Comparison of ENCODE assay signal across 13 mouse cellular contexts in genomic region chrX:12958873-12959272, GRCm38 (mm10).
"Had no signal": no experiment of that assay in that cellular context is flagged by ENCODE, and none has a peak within 500 bp of the region (broad histone marks: within the 10 kb centered on the region; RNA-seq: fewer than 3 reads in every experiment).

No protein-coding gene starts in this region.

- H3K4me3 ChIP-seq: intestine, embryonic 15.5 days; limb, embryonic 15.5 days; liver, embryonic 15.5 days; lung, embryonic 15.5 days; midbrain, embryonic 10.5 days; neural tube, embryonic 13.5 days had no signal

- H3K4me2 ChIP-seq: intestine, embryonic 15.5 days; limb, embryonic 15.5 days; liver, embryonic 15.5 days; lung, embryonic 15.5 days; neural tube, embryonic 13.5 days had no signal

- H3K9ac ChIP-seq: intestine, embryonic 15.5 days; limb, embryonic 15.5 days; liver, embryonic 15.5 days; lung, embryonic 15.5 days; neural tube, embryonic 13.5 days had no signal

- H3K27ac ChIP-seq: intestine, embryonic 15.5 days; limb, embryonic 15.5 days; liver, embryonic 15.5 days; lung, embryonic 15.5 days; midbrain, embryonic 10.5 days; neural tube, embryonic 13.5 days had no signal

- H3K4me1 ChIP-seq: intestine, embryonic 15.5 days; limb, embryonic 15.5 days; liver, embryonic 15.5 days; lung, embryonic 15.5 days; midbrain, embryonic 10.5 days; neural tube, embryonic 13.5 days had no signal

- H3K9me3 ChIP-seq: intestine, embryonic 15.5 days; limb, embryonic 15.5 days; liver, embryonic 15.5 days; lung, embryonic 15.5 days; midbrain, embryonic 10.5 days; neural tube, embryonic 13.5 days had no signal

- H3K27me3 ChIP-seq: intestine, embryonic 15.5 days; limb, embryonic 15.5 days; liver, embryonic 15.5 days; lung, embryonic 15.5 days; neural tube, embryonic 13.5 days had no signal

- DNase-seq: kidney, adult 18-20 months; kidney, postnatal 25 days; layer of hippocampus, postnatal 36 days; lung, postnatal 14 days; midbrain, embryonic 14.5 days; right cerebral cortex, postnatal 14 days; thymus, postnatal 4 days had no signal

- H3K36me3 ChIP-seq: intestine, embryonic 15.5 days; limb, embryonic 15.5 days; liver, embryonic 15.5 days; lung, embryonic 15.5 days; midbrain, embryonic 10.5 days; neural tube, embryonic 13.5 days had no signal
